Mouse (Mus musculus) liver, embryonic 13.5 days (tissue): ENCODE measurements around the gene Rtl1. TPM values are rescaled to one million over a fixed set of nuclear protein-coding genes. Genes with fewer than 3 reads are reported as not detected.

Experiments used
- ATAC-seq: fragments of 200-750 bp; cut with Nextera tagmentation; 2 replicates; pipeline ENCODE4 v1.8.0; 2017; ENCODE audit warnings: low read depth, mild to moderate bottlenecking, moderate number of reproducible peaks, moderate library complexity
- DNase-seq: peaks from one replicate; pipeline ENCODE4 v3.0.0; 2022
- H3K27ac ChIP-seq: fragments of 300-500 bp; sonication (generic); 2 replicates; pipeline ENCODE4 v1.5.1; 2015; ENCODE audit warnings: moderate library complexity, mild to moderate bottlenecking, inconsistent platforms
- H3K27me3 ChIP-seq: fragments of 300-500 bp; sonication (generic); 2 replicates; pipeline ENCODE4 v1.6.1; 2015; ENCODE audit warnings: mild to moderate bottlenecking, inconsistent platforms
- H3K36me3 ChIP-seq: fragments of 300-500 bp; sonication (generic); 2 replicates; pipeline ENCODE4 v1.6.1; 2015; ENCODE audit warnings: mild to moderate bottlenecking, inconsistent platforms
- H3K4me1 ChIP-seq: fragments of 300-500 bp; sonication (generic); replicated peaks from 2 replicates; pipeline ENCODE4 v1.6.1; 2015; ENCODE audit warnings: inconsistent platforms
- H3K4me2 ChIP-seq: fragments of 300-500 bp; sonication (generic); 2 replicates; pipeline ENCODE4 v1.6.1; 2015; ENCODE audit warnings: inconsistent platforms, mild to moderate bottlenecking, moderate library complexity
- H3K4me3 ChIP-seq: fragments of 300-500 bp; sonication (generic); replicated peaks from 2 replicates; pipeline ENCODE4 v1.5.1; 2015; ENCODE audit warnings: mild to moderate bottlenecking, inconsistent platforms
- H3K9ac ChIP-seq: fragments of 300-500 bp; sonication (generic); 2 replicates; pipeline ENCODE4 v1.6.1; 2015; ENCODE audit warnings: mild to moderate bottlenecking, inconsistent platforms
- H3K9me3 ChIP-seq: fragments of 300-500 bp; sonication (generic); replicated peaks from 2 replicates; pipeline ENCODE4 v1.6.1; 2016; ENCODE audit warnings: inconsistent platforms
- WGBS: fragments of 180-500 bp; shearing (Covaris S2); methylation state at CpG from one replicate; pipeline ENCODE4 v1.1.7; 2015; ENCODE audit not compliant: insufficient replicate concordance; 5-methylcytosine and 5-hydroxymethylcytosine counted together
- microRNA counts: library from miRNA; unstranded; fragments of <30 nt; microRNA quantifications from one replicate; lab custom pipeline; 2016
- microRNA-seq: library from miRNA; unstranded; fragments of <30 nt; microRNA quantifications from one replicate; pipeline ENCODE4, GENCODE M21; 2016
- polyA plus RNA-seq: library from polyadenylated mRNA; unstranded; fragments of >200 nt; fragmentation: Nextera tagmentation; extraction: Ambion mirVana; gene quantifications from 2 replicates; pipeline ENCODE4 v1.2.1, GENCODE M21; 2015

Gene Rtl1
- polyA plus RNA-seq, 1 experiment from 2014 or later: 0.74 TPM

DNA sequence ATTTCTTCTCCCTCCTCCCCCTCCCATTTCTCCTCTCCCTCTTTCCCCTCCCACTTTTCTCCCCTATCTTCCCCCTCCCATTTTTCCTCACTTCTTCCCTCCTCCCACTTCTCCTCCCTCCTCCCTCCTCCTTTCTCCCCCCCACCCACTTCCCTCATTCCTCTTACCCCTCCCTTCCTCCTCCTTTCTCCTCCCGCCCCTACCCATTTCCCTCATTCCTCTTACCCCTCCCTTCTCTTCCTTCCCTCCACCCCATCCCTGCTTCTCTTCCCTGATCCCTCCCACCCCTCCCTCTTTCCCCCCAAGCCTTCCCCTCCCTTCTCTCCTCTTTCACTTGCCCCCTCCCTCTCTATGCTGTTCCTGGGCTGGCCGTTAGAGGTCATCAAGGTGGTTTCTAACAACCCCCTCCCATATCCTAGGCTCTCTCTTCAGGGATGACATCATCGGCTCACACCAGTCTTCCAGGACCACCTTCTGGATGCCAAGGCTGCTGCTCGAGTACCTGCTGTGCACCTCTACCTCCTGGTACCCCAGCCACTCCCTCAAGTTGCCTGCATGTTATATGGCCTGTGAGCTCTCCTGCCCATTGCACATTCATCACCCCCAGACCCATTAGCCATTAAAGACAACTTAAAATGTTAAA is 56.7 kb downstream of the Rtl1 start:
- ATAC-seq: no peak
- H3K9ac ChIP-seq: no peak overlapping the region
- 68% methylated on average over 4 of the region's 4 CpGs for WGBS
- H3K9me3 ChIP-seq: peaks cover 21% of the 10 kb centered on the region
- 0 out of 2 replicates have a peak, but pooled peaks cover 4% of the 10 kb centered on the region for H3K4me1 ChIP-seq
- no peak for DNase-seq
- no peak overlapping the region for H3K4me2 ChIP-seq
- peaks cover 4% of the 10 kb centered on the region; the same call in 1 of the 2 replicates for H3K36me3 ChIP-seq
- peaks cover 30% of the 10 kb centered on the region for H3K27me3 ChIP-seq
- no peak overlapping the region for H3K27ac ChIP-seq
- no peak overlapping the region for H3K4me3 ChIP-seq

DNA sequence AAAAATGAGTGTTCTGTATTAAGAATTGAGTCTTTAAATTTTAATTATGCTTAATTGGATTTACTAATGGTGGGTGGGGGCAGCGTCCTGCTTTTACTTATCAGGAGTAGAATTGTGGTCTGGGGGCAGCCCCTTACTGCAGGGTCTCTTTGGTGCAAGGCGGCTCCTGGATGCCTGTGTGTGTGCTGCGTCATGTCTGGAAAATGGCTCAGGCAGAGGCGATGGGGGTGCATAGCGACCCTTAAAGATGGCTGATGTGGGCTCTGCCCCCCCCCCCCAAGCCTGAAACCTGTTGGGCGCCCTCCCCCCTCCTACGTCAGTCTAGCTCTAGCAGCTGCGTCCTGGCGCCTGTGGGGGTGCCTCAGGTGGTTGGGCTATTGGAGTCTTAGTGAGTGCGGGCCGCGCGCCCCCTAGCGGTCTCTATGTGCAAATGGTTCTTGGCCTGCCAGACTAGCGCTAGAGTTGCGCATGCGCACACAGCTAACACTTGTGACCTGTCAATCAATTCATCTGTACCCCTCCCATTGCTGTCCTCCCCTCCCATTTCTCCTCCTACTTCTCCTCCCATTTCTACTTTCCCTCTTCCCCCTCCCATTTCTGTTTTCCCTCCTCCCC is 57.4 kb downstream of the Rtl1 start:
- ATAC-seq (peak; percentile 69), DNase-seq (peak; percentile 52)
- peak overlapping the region; percentile 46 for H3K4me3 ChIP-seq
- no peak overlapping the region for H3K9ac ChIP-seq
- H3K4me1 ChIP-seq: 0 out of 2 replicates have a peak, but pooled peaks cover 4% of the 10 kb centered on the region
- no peak overlapping the region for H3K27ac ChIP-seq
- 34% methylated on average over 17 of the region's 17 CpGs for whole genome bisulfite sequencing
- peaks cover 4% of the 10 kb centered on the region; the same call in 1 of the 2 replicates for H3K36me3 ChIP-seq
- peaks cover 21% of the 10 kb centered on the region for H3K9me3 ChIP-seq
- no peak overlapping the region for H3K4me2 ChIP-seq
- H3K27me3 ChIP-seq: peaks cover 30% of the 10 kb centered on the region

DNA sequence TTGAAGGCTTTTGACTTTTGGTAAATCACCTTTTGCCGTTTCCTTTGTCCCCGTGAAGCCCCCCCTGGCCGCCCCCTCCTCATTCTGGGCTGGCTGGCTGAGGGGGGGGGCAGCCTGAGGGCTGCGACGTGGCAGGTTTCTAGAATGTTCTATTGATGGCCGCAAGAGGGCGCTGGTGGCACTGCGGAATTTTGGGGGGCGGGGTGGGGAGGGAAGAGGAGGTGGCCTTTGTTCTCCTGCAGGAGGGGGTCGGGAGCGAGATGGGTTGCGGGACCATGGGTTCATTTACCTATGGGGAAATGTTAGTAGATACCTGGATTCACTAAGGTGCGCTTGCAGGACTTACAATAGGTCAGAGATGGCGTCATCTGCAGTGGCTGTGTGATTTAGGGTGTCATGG is 58.1 kb downstream of the Rtl1 start:
- Histone ChIP-seq H3K9ac (peak overlapping the region; percentile 55; the same call in 1 of the 2 replicates), H3K27ac (peak overlapping the region; percentile 64; the same call in 1 of the 2 replicates), H3K4me3 (peak overlapping the region; percentile 46), H3K36me3 (peaks cover 4% of the 10 kb centered on the region; the same call in 1 of the 2 replicates), H3K4me2 (no peak overlapping the region), H3K27me3 (peaks cover 30% of the 10 kb centered on the region), H3K4me1 (0 out of 2 replicates have a peak, but pooled peaks cover 4% of the 10 kb centered on the region), H3K9me3 (peaks cover 21% of the 10 kb centered on the region)
- 26% methylated on average over 14 of the region's 14 CpGs for WGBS
- DNase-seq: no peak
- ATAC-seq: no peak

DNA sequence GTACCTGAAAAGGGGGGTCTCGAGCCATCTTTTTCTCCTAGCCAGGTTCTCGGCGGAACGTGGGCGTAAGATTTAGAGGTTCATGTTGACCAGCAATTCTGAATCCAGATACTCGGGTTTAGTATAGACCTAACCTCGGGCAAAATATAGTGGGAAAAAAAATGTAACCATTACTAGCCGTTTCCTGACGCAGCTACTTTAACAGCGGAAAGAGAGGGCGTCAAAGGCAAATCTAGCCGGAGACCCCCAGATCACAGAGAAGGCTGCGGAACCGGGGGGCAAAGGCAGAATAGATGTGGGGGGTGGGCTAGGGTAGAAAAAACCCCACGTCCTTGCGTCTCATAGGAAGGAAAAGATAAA is 58.6 kb downstream of the Rtl1 start:
- H3K9ac ChIP-seq: peak overlapping the region; percentile 55
- no peak for ATAC-seq
- H3K4me1 ChIP-seq: 0 out of 2 replicates have a peak, but pooled peaks cover 4% of the 10 kb centered on the region

DNA sequence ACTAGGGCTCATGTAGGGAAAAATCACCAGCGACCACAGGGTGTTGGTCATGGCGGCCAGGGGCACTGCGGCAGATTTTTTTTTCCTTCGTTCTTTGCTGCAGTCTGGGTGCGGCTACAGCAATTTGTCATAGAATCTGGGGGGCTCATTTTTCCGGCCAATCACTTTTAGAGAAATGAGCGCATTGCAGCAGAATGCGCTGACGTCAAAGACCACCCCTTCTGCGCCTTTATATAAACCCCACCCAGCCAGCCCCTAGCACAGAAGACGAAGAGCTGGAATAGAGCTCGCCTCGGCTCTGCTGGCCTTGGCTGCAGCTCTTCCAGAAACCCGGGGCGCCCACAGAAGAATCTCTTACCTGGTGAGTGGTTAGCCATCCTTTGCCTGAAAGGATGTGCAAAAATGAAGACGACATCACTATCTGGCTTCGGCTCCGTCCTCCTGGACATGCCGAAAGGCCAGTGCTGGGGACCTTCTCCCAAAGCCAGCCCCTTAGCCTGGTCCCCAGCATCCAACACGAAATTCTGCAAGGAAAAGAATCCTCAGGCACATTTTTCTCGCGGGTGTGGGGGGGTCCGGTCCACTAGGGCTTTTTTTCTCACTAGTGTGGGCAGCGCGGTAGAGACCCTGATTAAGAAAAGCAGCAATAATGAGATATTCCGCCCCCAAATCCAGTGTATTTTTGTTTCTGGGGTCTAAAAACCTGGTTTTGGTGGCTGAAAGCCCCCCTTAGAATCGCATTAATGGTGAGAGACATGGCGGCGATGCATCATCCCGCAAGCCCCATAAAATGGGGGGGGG is 59.2 kb downstream of the Rtl1 start:
- no peak for DNase-seq
- WGBS: 39% methylated on average over 30 of the region's 30 CpGs
- Histone ChIP-seq H3K4me3 (peak overlapping the region; percentile 46), H3K9me3 (peaks cover 21% of the 10 kb centered on the region), H3K9ac (peak overlapping the region; percentile 55), H3K4me2 (no peak overlapping the region), H3K36me3 (peaks cover 4% of the 10 kb centered on the region; the same call in 1 of the 2 replicates), H3K27ac (peak overlapping the region; percentile 64), H3K27me3 (peaks cover 30% of the 10 kb centered on the region), H3K4me1 (0 out of 2 replicates have a peak, but pooled peaks cover 4% of the 10 kb centered on the region)
- ATAC-seq: no peak

More for the DNA sequence above, 58.6 kb downstream of the Rtl1 start:
- peaks cover 4% of the 10 kb centered on the region; the same call in 1 of the 2 replicates for H3K36me3 ChIP-seq
- H3K4me3 ChIP-seq: peak overlapping the region; percentile 46
- no peak overlapping the region for H3K4me2 ChIP-seq
- H3K9me3 ChIP-seq: peaks cover 21% of the 10 kb centered on the region
- H3K27ac ChIP-seq: peak overlapping the region; percentile 64
- DNase-seq: no peak
- 44% methylated on average over 16 of the region's 16 CpGs for WGBS
- peaks cover 30% of the 10 kb centered on the region for H3K27me3 ChIP-seq

DNA sequence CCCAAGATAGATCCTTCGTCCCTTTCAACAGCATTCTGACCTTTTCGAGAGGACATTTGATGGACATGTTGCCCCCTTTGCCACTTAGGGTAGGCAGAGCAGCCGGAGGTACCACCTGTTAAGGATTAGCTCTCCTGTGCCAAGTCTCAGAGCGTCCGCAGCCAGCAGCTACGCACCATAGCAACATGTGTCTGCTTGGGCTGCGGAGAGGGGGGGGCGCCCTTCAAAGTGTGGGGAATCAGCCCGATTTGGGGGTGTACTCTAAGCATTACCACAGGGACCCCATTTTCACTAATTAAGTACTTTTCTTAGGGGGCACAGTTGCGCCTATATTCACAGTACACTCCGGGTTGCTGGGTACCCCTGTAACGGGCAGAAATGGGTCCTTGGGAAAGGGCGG is 60.2 kb downstream of the Rtl1 start:
- no peak overlapping the region for H3K9ac ChIP-seq
- peaks cover 21% of the 10 kb centered on the region for H3K9me3 ChIP-seq
- DNase-seq: no peak
- peaks cover 4% of the 10 kb centered on the region; the same call in 1 of the 2 replicates for H3K36me3 ChIP-seq
- peaks cover 8% of the 10 kb centered on the region; the same call in 1 of the 2 replicates for H3K4me1 ChIP-seq
- 64% methylated on average over 13 of the region's 13 CpGs for WGBS
- H3K4me3 ChIP-seq: peak overlapping the region; percentile 46
- H3K27me3 ChIP-seq: peaks cover 30% of the 10 kb centered on the region
- ATAC-seq: no peak
- H3K4me2 ChIP-seq: peak overlapping the region; percentile 33
- peak overlapping the region; percentile 34; the same call in 1 of the 2 replicates for H3K27ac ChIP-seq

MicroRNAs within 50 kb of the gene (microRNA counts, 519-probe panel; counts per million panel counts)
- microRNA mmu-miR-1188 (lab: Ali Mortazavi, UCI) (114 counts per million), microRNA mmu-miR-127 (lab: Ali Mortazavi, UCI) (6,413 counts per million, percentile 79 among the panel's probes with 10 or more counts), microRNA mmu-miR-136 (lab: Ali Mortazavi, UCI) (7,213 counts per million, percentile 92 among the panel's probes with 10 or more counts), microRNA mmu-miR-1906 (lab: Ali Mortazavi, UCI) (114 counts per million), microRNA mmu-miR-337-3p (lab: Ali Mortazavi, UCI) (114 counts per million), microRNA mmu-miR-337-5p (lab: Ali Mortazavi, UCI) (114 counts per million), microRNA mmu-miR-341 (lab: Ali Mortazavi, UCI) (114 counts per million), microRNA mmu-miR-370 (lab: Ali Mortazavi, UCI) (3,937 counts per million, percentile 30 among the panel's probes with 10 or more counts), microRNA mmu-miR-431 (lab: Ali Mortazavi, UCI) (6,820 counts per million, percentile 84 among the panel's probes with 10 or more counts), microRNA mmu-miR-432 (lab: Ali Mortazavi, UCI) (114 counts per million), microRNA mmu-miR-433 (lab: Ali Mortazavi, UCI) (6,350 counts per million, percentile 78 among the panel's probes with 10 or more counts), microRNA mmu-miR-434-3p (lab: Ali Mortazavi, UCI) (6,439 counts per million, percentile 79 among the panel's probes with 10 or more counts), microRNA mmu-miR-434-5p (lab: Ali Mortazavi, UCI) (4,826 counts per million, percentile 48 among the panel's probes with 10 or more counts), microRNA mmu-miR-493 (lab: Ali Mortazavi, UCI) (3,175 counts per million, percentile 18 among the panel's probes with 10 or more counts), microRNA mmu-miR-540-3p (lab: Ali Mortazavi, UCI) (114 counts per million), microRNA mmu-miR-540-5p (lab: Ali Mortazavi, UCI) (114 counts per million), microRNA mmu-miR-665 (lab: Ali Mortazavi, UCI) (114 counts per million), microRNA mmu-miR-673-3p (lab: Ali Mortazavi, UCI) (114 counts per million), microRNA mmu-miR-673-5p (lab: Ali Mortazavi, UCI) (114 counts per million), microRNA mmu-miR-770-3p (lab: Ali Mortazavi, UCI) (114 counts per million), microRNA mmu-miR-770-5p (lab: Ali Mortazavi, UCI) (114 counts per million)

Small RNA genes lying within 50 kb of the gene (microRNA-seq; reads per million reads assigned to microRNA genes)
- gene Gm23912 (not detected), gene Mir1188 (29.4 reads per million, percentile 38 among the genes with 10 or more reads in this experiment), gene Mir127 (22,339 reads per million, percentile 97 among the genes with 10 or more reads in this experiment), gene Mir136 (not detected), gene Mir1906-1 (not detected), gene Mir3070a (25.6 reads per million, percentile 37 among the genes with 10 or more reads in this experiment), gene Mir3070b (1.8 reads per million), gene Mir3071 (1.5 reads per million), gene Mir337 (15.6 reads per million, percentile 29 among the genes with 10 or more reads in this experiment), gene Mir341 (3,757 reads per million, percentile 87 among the genes with 10 or more reads in this experiment), gene Mir3544 (not detected), gene Mir370 (1,546 reads per million, percentile 80 among the genes with 10 or more reads in this experiment), gene Mir431 (20,018 reads per million, percentile 97 among the genes with 10 or more reads in this experiment), gene Mir432 (not detected), gene Mir433 (3,496 reads per million, percentile 86 among the genes with 10 or more reads in this experiment), gene Mir434 (5,808 reads per million, percentile 89 among the genes with 10 or more reads in this experiment), gene Mir493 (341 reads per million, percentile 66 among the genes with 10 or more reads in this experiment), gene Mir540 (2,663 reads per million, percentile 84 among the genes with 10 or more reads in this experiment), gene Mir665 (3,080 reads per million, percentile 86 among the genes with 10 or more reads in this experiment), gene Mir673 (386 reads per million, percentile 66 among the genes with 10 or more reads in this experiment), gene Mir770 (272 reads per million, percentile 62 among the genes with 10 or more reads in this experiment)

Other genes with a start within 250 kb of the Rtl1 start
- 470 and 508 TPM in 2 replicates for gene Dlk1, start 147.5 kb downstream of the Rtl1 start, polyA plus RNA-seq